Mouse (Mus musculus) CH12.LX (cell line): ENCODE data around the gene Vstm2l.

Source experiments
- CTCF ChIP-seq, 2 experiments: IDR thresholded peaks in 1 of 2; conservative IDR thresholded peaks in 1 of 2; 2 replicates each; pipeline ENCODE4 v1.5.1; 2011 to 2012; ENCODE audit warnings: low read depth in 2 of 2, low read length in 2 of 2, improper control_type of control experiment in 1 of 2, inconsistent platforms in 1 of 2, mild to moderate bottlenecking in 1 of 2, moderate library complexity in 1 of 2
- PAX5 ChIP-seq: IDR thresholded peaks from 2 replicates; pipeline ENCODE4 v1.6.1; 2012; ENCODE audit warnings: low read length, inconsistent platforms, mixed read lengths
- POLR2A ChIP-seq: IDR thresholded peaks from 2 replicates; pipeline ENCODE4 v1.6.1; 2011; ENCODE audit warnings: low read depth, mild to moderate bottlenecking, improper control_type of control experiment, low read length

- no peak for TF ChIP-seq PAX5
- TF ChIP-seq POLR2A = no peak
- TF ChIP-seq CTCF (conservative IDR thresholded peaks at IDR 0.05 in 1 of 2, IDR thresholded peaks at IDR 0.05 in 1 of 2; ENCODE audit: low read depth in 2 of 2, low read length in 2 of 2) = no peak
Measured at GRCm38 (mm10) chr2:157940586-157941185, 26.2 kb downstream of the Vstm2l start.
